Mouse (Mus musculus): ENCODE data around the gene Bmf.

DNA sequence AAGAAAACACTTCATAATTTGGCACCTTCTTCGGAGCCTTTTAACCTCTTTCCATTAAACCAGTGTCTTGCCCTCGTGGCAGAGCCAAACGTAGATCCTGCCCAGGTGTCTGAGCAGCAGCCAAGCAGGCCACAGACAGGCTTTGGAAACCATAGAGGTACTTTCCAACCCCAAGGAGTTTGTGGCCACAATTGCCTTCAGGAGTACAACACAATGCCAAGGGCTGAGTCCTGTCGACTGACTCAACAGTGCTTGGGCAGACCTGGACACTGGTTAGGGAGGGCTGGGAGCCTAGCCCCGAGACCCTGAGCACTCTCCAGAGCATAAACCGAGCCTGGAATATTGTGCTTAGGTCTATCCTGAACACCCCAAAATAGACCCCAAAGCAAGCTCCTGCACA lies 13.4 kb downstream of the Bmf start:
- TF ChIP-seq POLR2A (IDR thresholded peaks at IDR 0.05; ENCODE audit: insufficient read depth, low read depth, low read length) (no peak), CTCF (IDR thresholded peaks at IDR 0.05; ENCODE audit: insufficient read depth, low read depth, low read length) (no peak)
